7 mouse cellular contexts compared by ENCODE assay signal in genomic region chr4:109981871-109982680, GRCm38 (mm10). TPM values are rescaled to one million over a fixed set of nuclear protein-coding genes. Genes with fewer than 3 reads are reported as not detected.
DNase-seq lines count a peak whose midpoint lies in the region; ATAC-seq and TF ChIP-seq lines count a peak whose summit lies in the region.

No protein-coding gene starts in this region.

- no peak for DNase-seq in liver, adult 2 months (ENCODE audit: extremely low read depth, low read depth, low spot score)
- DNase-seq in liver, result no peak
- DNase-seq in forebrain, embryonic 11.5 days (ENCODE audit: low spot score), result peak; percentile 80
- DNase-seq in kidney, postnatal 10 days, result peak; percentile 37
- no peak for DNase-seq in right cerebral cortex, adult 2 months (ENCODE audit: low spot score in 2 of 2)

- no peak for TF ChIP-seq CTCF in liver, adult 2 months (IDR thresholded peaks at IDR 0.05; ENCODE audit: low read depth, low read length)

- peaks cover 63% of the 10 kb centered on the region for H3K27me3 ChIP-seq in liver, adult 2 months (ENCODE audit: control insufficient read depth, insufficient read depth, low read length)
- peaks cover 78% of the 10 kb centered on the region for H3K27me3 ChIP-seq in forebrain, embryonic 11.5 days (ENCODE audit: control insufficient read depth, insufficient read depth, low read length)
- peaks cover 96% of the 10 kb centered on the region for H3K27me3 ChIP-seq in neural tube, embryonic 15.5 days (replicated peaks)

- WGBS in liver, adult 2 months, result 2% methylated on average over 99 of the region's 99 CpGs
- WGBS in forebrain, embryonic 11.5 days, result under 1% methylated on average over 80 of the region's 99 CpGs
- 1% methylated on average over 74 of the region's 99 CpGs for WGBS in neural tube, embryonic 15.5 days

- H3K9ac ChIP-seq in liver, adult 2 months (ENCODE audit: low read depth, low read length), result no peak overlapping the region
- H3K9ac ChIP-seq in forebrain, embryonic 11.5 days (ENCODE audit: low read length), result peak overlapping the region; percentile 97
- no peak overlapping the region for H3K9ac ChIP-seq in neural tube, embryonic 15.5 days (replicated peaks)

- no peak overlapping the region for H3K27ac ChIP-seq in liver, adult 2 months (replicated peaks; ENCODE audit: insufficient read depth, low read depth, low read length)
- H3K27ac ChIP-seq in forebrain, embryonic 11.5 days (ENCODE audit: low read depth, low read length), result peak overlapping the region; percentile 93
- no peak overlapping the region for H3K27ac ChIP-seq in neural tube, embryonic 15.5 days (replicated peaks)

- H3K4me3 ChIP-seq in liver, adult 2 months (ENCODE audit: insufficient read depth, low read depth, low read length), result peak overlapping the region; percentile 11; the same call in 1 of the 2 replicates
- peak overlapping the region; percentile 81 for H3K4me3 ChIP-seq in forebrain, embryonic 11.5 days (ENCODE audit: low read depth, low read length)
- H3K4me3 ChIP-seq in neural tube, embryonic 15.5 days (replicated peaks), result peak overlapping the region; percentile 27

- H3K4me2 ChIP-seq in forebrain, embryonic 11.5 days (ENCODE audit: low read depth, low read length, severe bottlenecking), result peak overlapping the region; percentile 71
- H3K4me2 ChIP-seq in neural tube, embryonic 15.5 days, result peak overlapping the region; percentile 55

- no peak for ATAC-seq in forebrain, embryonic 11.5 days (replicated peaks; ENCODE audit: low FRiP score)
- ATAC-seq in neural tube, embryonic 15.5 days (ENCODE audit: low FRiP score), result 0 out of 2 replicates have a peak, but pooled peaks have one; percentile 9
- no peak for ATAC-seq in granulocyte monocyte progenitor cell, adult 5-6 weeks (replicated peaks; ENCODE audit: poor library complexity, severe bottlenecking)

- H3K36me3 ChIP-seq in liver, adult 2 months (ENCODE audit: control insufficient read depth, insufficient read depth, low read length), result no peaks in the 10 kb centered on the region
- no peaks in the 10 kb centered on the region for H3K36me3 ChIP-seq in forebrain, embryonic 11.5 days (ENCODE audit: control insufficient read depth, insufficient read depth, low read length)
- H3K36me3 ChIP-seq in neural tube, embryonic 15.5 days, result no peaks in the 10 kb centered on the region

- H3K4me1 ChIP-seq in liver, adult 2 months (ENCODE audit: control insufficient read depth, insufficient read depth, low read length), result no peaks in the 10 kb centered on the region; the same call in none of the 2 replicates
- H3K4me1 ChIP-seq in forebrain, embryonic 11.5 days (replicated peaks; ENCODE audit: control insufficient read depth, insufficient read depth, low read length), result peaks cover 22% of the 10 kb centered on the region
- peaks cover 42% of the 10 kb centered on the region for H3K4me1 ChIP-seq in neural tube, embryonic 15.5 days

- no peaks in the 10 kb centered on the region for H3K9me3 ChIP-seq in forebrain, embryonic 11.5 days (ENCODE audit: control insufficient read depth, low read length)
- H3K9me3 ChIP-seq in neural tube, embryonic 15.5 days (replicated peaks), result no peaks in the 10 kb centered on the region

- H3K79me2 ChIP-seq in liver, adult 2 months (ENCODE audit: control insufficient read depth, insufficient read depth, low read length), result no peaks in the 10 kb centered on the region

- TF ChIP-seq POLR2A in liver, adult 2 months (IDR thresholded peaks at IDR 0.05; ENCODE audit: extremely low read depth, insufficient read depth, low read length), result no peak

RNA-seq across cellular contexts. Expression of gene Dmrta2, which starts 4.2 kb away (rescaled TPM):
- not detected in 2 replicates for total RNA-seq in liver, adult 2 months (2014; rRNA removed)
- polyA plus RNA-seq in liver, adult 2 months (2012; rRNA removed), result 0.02 and 0.10 TPM in 2 replicates
- polyA plus RNA-seq in forebrain, embryonic 11.5 days (2014; fragmentation: Nextera tagmentation; extraction: Ambion mirVana), result 12.5 and 16.9 TPM in 2 replicates
- polyA plus RNA-seq in neural tube, embryonic 15.5 days (2015; fragmentation: Nextera tagmentation; extraction: Ambion mirVana), result 0.08 TPM in 1 of 2 replicates, not detected in the other
- total RNA-seq in granulocyte monocyte progenitor cell, adult 5-6 weeks (2014; fragmentation: Nextera tagmentation), result not detected in 2 replicates
- total RNA-seq in granulocyte monocyte progenitor cell, adult 5-6 weeks (2017), result not detected in 2 replicates

Comparison
In these comparisons a context has a peak if more than half of its experiments do, and no peak if none do; other contexts are left out.
1. DNase-seq: peak in forebrain, embryonic 11.5 days (single experiment) and kidney, postnatal 10 days (single experiment); none in liver, adult 2 months (single experiment), liver (single experiment) and right cerebral cortex, adult 2 months (0 of 2).
2. H3K4me3 ChIP-seq: peak in every context shown above with its lines; median percentile 81 in forebrain, embryonic 11.5 days; 27 in neural tube, embryonic 15.5 days; 11 in liver, adult 2 months.
3. RNA of gene Dmrta2, which starts 4.2 kb away (polyA plus RNA-seq): 12.5 to 16.9 TPM in forebrain, embryonic 11.5 days; 0.02 to 0.10 TPM in liver, adult 2 months and 0.08 TPM in neural tube, embryonic 15.5 days; every median in the first group is over 10 times any median in the second.